Mouse (Mus musculus): ENCODE data around the gene Gatc.
"Not testable (repeated sequence)": the region's sequence is repeated elsewhere in the genome, so short reads cannot be mapped to it uniquely, and the experiment has no call there.

Gatc gene

DNA sequence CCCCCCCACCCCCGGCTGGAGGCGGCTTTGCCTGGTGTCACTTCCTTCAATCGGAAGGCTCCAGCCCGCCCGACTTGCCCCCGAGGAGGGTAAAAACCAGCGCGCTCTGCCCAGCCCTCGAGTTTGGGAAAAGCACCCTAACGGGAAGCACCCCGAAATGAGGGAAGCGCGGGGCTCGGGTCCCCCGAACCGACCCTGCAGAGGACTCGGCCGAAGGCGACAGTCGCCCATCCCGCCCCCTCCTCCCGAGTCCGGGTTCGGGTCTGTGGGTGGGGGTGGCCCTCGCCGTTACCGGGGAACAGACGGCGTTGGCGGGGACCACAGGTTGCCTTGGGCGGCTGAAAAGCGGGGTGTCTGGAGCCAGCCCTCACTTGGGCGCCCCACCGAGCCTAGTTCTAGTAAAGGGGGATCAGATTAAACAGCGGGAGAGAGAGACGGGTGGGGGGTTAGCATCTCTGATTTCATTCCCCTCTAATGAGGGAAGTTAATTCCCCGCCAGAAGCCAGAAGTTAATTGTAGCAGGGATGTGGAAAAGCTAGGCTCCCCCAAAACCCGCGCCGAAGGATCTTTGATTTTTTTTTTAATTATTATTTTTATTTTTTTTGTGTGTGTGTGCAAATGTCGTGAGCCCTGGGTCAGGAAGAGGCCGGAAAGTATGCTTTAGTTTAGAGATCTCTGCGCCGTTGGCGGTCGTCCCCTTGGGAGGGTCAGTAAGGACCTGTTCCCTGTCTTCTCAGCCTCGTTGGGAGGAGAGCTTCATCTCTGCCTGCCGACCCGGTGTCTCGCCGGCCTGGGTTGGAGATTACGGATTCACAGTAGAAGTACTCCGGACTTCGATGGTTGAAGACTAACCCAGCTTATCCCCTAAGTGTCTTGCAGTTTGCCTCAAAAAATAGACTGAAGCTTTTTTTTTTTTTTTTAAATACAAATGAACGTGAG lies 13.1 kb downstream of the Gatc start:
- peak; percentile 70 for DNase-seq

DNA sequence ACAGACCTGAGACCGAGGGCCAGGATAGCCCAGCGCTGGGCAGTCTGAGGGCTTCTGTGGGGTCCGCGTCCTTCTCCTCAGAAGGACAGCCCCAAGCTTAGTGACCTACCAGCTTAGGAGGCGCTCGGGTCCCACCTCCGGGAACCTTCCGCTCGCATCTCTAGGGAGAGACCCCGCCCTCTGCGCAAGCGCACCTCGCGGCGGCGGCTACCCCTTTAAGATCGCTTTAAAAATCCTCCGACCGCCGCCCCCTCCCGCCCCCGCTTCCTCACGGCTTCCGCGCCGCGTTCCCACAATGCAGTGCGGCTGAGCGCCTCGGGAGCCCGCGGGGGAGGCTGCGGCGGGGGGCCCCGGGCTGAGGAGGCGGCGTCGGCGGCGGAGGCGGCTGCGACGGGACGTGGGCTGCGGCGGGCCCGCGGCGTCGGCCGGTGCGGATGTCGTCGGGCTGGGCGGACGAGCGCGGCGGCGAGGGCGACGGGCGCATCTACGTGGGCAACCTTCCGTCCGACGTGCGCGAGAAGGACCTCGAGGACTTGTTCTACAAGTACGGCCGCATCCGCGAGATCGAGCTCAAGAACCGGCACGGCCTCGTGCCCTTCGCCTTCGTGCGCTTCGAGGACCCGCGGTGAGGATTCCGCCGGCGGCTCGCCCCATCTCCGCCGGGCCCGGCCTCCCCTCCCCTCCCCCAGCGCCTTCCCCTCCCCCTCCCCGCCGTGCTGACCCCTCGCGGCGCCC lies 13.9 kb downstream of the Gatc start, which contains the start of gene Srsf9:
TSS of gene Srsf9 (plus strand) at position 303 of the 735 bp plus-strand sequence.
- DNase-seq: peak; percentile 95

DNA sequence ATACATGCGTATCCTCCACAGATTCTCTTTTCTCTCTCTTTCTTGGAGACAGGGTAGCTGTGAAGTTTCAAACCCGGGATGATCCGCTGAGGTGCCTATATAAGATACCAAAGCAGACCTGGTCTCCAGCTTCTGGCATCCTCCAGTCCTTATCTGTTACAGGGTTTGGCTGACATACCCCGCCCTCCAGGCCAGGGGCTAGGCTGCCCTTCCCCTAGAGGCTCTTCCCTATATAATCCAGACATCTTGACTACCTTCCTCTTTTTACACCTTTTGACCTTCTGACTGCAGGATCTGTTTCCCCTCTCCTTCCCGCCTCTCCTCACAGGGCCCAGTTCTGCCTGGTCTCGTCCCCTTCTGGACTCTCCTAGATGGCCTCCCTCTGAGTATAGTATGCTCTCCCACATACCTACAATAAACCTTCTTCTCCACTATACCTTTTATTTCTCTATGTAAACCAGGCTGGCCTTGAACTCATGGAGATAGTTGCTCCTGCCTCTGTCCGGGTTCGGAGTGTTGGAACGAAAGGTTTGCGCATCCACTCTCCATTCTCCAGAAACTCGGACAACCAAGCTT lies 14.6 kb downstream of the Gatc start:
- DNase-seq: no peak

- DNase-seq: peak; percentile 78
Measured at GRCm38 (mm10) chr5:115319004-115319940, 21.7 kb downstream of the Gatc start.

DNA sequence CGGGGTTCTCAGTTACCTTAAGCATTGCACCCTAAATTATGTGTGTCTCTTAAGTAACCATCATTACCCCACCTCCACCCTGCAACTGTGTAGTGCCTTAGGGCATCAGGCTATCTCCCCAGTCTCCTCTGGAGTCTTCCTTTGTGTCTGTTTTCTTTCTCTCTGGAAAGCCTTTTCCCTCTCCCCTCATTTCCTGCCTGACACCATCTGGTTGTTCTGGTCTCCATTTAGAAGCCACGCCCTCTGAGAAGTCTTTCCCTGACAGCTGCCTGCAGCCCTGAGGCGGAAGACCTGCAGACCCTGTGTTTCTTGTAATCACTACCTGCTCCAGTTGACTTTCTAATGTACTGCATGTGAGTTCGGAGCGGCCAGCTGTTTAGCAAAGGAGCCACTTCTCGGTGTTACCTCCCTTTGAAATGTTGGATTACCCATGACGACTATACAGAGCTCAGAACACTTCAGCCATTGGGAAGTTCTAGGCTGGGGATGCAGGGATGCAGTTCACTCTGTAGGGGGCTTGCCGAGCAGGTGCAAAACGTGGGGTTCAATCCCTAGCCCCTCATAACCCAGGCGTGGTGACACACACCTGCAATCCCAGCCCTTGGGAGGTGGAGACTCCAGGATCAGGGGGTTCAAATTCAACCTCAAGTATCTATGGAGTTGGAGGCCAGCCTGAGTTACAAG lies 23.2 kb downstream of the Gatc start:
- no peak for DNase-seq

GRCm38 (mm10) chr5:115316968-115317644 lies 23.9 kb downstream of the Gatc start:
- no peak for DNase-seq

DNA sequence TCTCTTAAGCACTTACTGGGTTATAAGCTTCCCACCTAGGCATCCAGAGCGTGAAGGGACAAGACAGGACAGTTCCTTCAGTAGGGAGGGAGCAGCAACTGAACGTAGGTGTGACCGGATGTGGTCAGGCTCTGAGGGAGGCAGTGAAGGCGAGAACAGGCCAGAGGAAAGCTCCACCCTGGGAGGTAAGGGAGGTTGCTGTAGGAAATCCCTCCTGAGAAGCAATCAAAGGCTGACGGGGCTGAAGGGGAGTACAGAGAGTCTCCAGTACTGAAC lies 27.4 kb downstream of the Gatc start:
- no peak for DNase-seq

DNA sequence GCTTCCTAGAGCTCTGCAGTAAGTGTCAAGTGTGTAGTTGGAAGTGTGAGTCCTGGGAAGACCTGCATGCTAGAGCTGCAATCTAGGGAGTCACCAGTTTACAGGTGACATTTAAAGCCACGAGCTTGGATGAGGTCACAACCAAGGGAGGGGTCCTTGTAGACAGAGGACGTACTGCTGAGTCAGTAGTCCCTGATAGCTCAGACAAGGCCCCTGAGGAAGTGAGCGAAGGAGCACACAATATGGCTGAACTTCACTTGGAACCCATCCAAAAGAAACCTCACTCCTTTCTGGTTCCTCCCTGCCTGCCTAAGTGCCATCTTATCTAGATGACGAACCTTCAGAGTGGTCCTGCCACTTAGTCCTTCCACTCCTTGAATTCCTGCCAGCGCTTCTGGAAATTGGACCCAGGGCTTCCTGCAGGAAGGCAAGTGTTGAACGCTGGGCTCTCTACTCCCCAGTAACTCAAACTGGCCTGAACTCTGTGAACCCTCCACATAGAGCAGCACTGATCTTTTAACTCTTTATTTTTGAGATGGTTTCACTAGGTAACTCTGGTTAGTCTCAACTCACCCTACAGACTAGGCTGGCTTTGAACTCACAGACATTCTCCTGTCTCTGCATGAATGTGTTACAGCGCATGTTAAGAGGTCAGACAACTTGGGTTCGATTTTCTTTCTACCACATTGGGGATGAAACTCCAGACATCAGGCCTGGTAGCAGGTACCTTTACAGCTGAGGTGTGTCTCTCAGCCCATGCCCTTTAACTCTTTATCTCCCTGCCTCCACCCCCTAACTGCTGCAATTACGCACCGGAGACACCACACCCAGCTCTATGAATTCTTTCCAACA lies 27.9 kb downstream of the Gatc start:
- no peak for DNase-seq

GRCm38 (mm10) chr5:115312354-115312753 lies 28.6 kb downstream of the Gatc start:
- DNase-seq: no peak

GRCm38 (mm10) chr5:115302190-115302589 lies 38.8 kb downstream of the Gatc start:
- DNase-seq: not testable (repeated sequence)

DNA sequence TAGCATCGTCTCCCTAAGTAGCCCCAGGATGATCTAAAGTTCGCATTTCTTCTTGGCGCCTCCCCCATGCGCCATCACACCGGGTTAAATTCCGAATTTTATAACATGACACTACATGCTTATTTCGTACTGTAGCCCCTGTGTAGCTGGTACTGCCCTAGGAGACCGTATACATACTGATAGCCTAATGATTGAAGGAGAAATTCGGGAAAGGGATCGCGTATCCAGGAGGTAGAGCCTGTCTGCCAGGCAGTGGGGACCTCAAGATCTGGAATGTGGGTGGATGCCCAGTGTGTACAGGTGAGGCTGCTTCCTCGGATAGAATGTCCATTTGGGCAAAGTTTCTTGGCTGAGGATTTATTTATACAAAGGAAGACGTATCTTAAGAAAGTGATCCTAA lies 39.4 kb downstream of the Gatc start:
- no peak for DNase-seq

DNA sequence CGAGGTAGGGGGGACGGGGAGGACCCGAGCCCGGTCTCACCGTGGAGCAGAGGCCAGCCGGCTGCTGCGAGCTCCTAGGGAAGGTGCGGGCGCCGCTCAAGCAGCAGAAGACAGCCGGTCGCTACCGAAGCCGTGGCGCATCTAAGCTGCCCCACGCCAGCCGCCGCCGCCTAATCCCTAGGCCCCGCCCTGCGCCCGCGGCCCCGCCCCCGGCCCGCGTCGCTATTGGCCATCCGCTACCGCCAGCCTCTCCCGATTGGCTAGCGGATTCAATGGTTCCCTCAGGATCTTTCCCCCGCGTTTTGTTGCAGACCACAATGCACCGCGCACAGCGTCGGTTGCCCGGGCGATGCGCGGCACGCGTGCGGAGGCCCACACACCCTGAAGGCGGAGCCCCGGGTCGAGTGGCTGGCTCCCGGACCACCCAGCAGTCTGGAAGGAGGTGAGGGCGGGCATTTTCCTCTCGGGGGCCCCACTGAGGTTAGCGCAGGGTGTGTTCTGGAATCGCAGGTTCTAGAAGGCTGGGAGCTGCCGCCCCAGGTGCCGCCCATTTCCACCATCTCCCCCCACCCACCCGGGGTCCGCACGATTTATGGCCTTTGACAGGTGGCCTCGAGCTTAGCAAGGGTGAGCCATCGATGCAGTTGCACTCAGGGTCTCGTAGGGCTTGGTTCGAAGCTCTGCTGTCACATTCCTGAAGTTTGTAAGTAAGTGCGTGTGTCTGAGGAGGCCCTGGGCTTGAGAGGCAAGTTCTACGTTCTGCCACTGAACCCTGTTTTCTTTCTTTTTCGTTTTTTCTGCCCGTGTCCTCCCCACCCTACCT lies 40.0 kb downstream of the Gatc start, which contains the start of gene Dynll1:
TSS of gene Dynll1 (minus strand) at position 208 of the 823 bp plus-strand sequence.
- DNase-seq: peak; percentile 98

GRCm38 (mm10) chr5:115300035-115300744 lies 40.8 kb downstream of the Gatc start:
- peak; percentile 62 for DNase-seq

DNA sequence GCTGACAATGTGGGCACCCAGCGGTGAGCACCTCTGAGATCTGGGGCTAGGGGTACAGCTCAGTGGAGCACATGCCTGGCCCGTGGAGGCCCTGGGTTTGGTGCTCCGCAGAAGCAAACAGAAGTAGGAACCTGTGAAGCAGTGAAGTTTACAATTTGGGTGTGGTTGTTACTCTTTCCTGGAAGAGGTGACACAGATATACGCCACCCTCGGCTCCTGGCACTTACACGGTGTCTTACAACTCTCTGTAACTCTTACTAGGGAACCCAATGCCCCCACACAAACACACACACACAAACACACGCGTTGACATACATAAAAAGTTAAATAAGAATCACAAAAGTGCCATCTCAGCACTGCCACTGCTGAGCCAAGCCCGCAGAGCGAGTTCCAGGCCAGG lies 44.6 kb downstream of the Gatc start:
- DNase-seq: no peak

GRCm38 (mm10) chr5:115294173-115294572 lies 46.8 kb downstream of the Gatc start:
- DNase-seq: no peak

DNA sequence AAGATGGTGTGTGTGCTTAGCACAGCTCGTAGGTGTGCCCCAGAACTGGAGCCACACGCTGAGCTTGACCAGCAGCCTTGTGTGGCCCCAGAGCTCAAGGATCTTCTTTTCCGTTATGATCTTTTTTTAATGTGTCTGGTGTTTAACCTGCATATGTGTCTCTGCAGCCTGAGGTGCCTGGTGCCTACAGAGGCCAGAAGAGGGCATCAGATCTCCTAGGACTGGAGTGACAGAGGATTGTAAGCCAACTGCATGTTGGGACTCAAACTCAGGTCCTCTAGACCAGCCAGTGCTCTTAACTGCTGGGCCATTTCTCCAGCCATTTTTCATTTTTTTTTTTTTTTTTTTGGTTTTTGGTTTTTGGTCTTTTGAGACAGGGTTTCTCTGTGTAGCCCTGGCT lies 56.2 kb downstream of the Gatc start:
- DNase-seq: no peak
